Mouse (Mus musculus) cerebellum, adult 2 months (tissue): ENCODE measurements around the gene Snap91.

Source experiments
- CTCF ChIP-seq: fragments of 200-500 bp; IDR thresholded peaks from 2 replicates; pipeline ENCODE4 v1.5.1; 2011; ENCODE audit warnings: low read depth, mild to moderate bottlenecking, control low read depth, low read length, moderate library complexity, borderline replicate concordance; ENCODE audit not compliant: insufficient read depth
- POLR2A ChIP-seq: fragments of 200-500 bp; IDR thresholded peaks from 2 replicates; pipeline ENCODE4 v1.6.1; 2011; ENCODE audit warnings: low read length, control low read depth, borderline replicate concordance; ENCODE audit not compliant: insufficient read depth

DNA sequence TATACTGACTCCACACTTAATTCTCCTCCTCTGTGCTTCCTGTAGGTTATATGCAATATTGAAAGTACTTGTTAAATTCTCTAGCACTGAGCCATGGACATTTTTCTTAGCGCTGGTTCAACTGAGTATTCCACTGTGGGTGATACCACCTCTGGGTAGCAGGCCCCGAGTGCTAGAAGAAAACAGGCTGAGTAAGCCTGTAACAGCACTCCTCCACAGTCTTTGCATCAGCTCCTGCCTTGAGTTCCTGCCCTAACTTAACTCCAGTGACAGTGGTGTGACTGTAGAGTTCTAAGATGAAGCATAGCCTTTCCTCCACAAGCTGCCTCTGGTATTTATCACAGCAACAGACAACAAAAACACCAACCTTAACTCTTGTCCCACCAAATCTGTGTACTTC is 22.8 kb downstream of the Snap91 start:
- TF ChIP-seq CTCF = no peak
- no peak for TF ChIP-seq POLR2A
